Mouse (Mus musculus) spleen, adult 18-20 months (tissue): ENCODE data around the gene Kcnk5.
A peak's percentile ranks its signal among the peaks of the same experiment; 100 is the strongest.

Experiments
- DNase-seq, 2 experiments: peaks; one replicate each; pipeline ENCODE4 v3.0.0; 2022; ENCODE audit warnings: mixed read lengths in 2 of 2

The Kcnk5 gene

DNA sequence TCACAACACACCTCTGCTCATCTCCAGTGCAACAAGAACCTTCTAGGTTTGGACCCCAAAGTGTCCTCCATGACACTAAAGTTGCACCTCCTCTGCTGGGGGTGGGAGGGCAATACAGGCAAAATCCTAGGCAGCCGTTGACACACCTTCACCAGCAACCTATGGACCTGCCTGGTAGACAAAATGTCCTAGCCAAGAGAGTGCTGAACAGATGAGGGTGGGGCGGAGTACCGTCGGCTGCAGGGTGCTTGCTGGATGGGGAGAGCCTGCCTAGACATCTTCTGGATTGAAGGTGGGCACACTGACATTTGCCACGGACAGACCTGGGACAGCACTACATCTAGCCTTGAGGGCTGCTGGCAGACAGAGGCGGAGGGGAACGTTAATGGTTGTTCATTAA lies 17.2 kb downstream of the Kcnk5 start:
- no peak for DNase-seq

DNA sequence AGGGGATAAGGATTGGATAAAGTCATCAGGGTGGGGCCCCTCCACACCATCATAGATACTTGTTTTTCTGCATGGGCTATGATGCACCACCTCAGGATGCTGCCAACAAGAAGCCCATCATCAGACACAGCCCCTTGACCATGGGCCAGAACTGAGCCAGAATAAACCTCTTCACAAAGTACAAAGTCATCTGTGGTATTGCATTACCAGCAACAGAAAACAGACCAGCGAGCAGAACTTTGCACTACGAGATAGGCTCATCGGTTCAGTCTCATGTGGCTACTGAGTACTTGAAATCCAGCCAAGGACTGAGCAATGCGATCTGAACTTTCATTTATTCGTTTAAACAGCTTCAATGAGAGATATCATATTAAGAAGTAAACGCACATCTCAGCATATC lies 18.9 kb downstream of the Kcnk5 start:
- no peak for DNase-seq

DNA sequence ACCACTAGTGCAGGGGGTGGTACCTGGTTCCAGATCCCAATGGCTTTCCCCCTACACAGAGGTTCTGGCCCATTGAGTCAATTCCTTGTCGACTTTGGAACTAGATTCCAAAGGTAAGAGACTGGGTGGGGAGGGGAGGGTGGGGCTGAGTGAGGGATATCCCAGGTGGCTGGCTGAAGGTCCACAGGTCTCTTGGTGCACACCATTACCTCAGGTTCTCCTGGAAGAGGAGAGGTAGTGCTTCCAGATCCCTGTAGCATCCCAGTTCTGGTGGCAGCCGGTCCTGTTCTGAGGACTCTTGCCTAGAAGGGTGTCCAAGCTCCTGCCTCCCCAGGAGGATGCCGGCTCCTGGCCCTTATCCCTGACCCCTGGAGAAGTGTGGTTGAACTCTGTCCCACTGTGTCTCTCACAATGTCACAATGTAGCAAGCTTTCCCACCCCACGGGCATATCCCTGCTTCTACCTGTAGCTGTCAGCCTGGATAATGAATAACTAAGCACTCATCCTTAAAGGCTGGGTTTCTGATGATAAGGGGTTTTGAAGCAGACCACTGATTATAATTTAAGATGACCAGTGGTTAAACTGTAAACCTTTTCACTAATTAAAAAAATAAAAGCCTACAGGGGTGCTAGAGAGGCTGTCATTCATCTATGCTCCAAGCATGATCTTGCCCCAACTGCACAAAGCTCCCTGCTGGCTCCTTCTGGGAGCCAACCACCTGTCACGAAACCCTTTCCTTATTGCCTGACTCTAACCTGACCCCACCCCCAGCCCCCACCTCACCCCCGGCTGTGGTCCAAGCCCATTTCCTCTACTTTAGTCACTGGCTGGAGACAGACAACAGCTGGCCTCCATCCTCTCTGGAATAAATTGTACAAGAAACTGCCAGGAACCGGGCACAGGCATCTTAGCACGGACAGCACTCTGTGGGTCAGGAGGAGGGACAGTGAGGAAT lies 22.6 kb downstream of the Kcnk5 start:
- no peak for DNase-seq

DNA sequence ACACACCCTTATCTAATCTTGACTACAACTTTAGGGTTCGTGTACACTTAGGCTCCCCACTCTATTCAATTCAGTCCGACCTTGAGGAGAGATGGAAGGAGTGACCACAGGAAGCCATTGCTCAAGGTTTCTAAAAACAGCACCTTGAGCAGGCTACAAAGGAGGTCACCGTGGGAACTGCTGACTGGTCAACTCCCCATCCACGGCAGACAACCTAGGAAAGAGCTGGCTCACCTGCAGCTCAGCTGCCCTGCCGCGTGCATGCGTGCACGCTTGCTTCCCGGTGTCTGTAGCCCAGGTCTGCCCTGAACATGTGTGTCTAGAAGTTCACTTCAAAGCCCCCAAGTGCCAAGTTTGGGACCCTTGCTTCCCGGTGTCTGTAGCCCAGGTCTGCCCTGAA lies 24.0 kb downstream of the Kcnk5 start:
- no peak for DNase-seq

DNA sequence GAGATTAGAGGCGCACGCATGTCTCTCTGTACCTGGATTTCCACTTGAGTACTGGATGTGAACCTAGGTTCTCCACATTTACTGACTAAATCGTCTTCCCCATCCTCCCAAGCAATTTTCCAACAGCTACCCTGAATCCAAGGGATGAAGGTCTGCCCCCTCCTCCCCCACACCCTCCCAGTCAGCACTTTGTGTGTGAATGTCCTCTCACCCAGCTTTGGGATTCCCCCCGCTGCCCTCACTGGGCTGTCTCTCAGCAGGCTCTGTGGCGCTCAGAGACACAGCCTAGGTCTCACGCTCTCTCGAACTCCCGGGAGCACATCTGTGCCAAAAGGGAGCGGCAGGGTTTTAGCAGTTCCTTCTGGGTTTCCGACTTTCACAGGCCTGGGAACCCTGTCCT lies 25.9 kb downstream of the Kcnk5 start:
- DNase-seq = no peak

DNA sequence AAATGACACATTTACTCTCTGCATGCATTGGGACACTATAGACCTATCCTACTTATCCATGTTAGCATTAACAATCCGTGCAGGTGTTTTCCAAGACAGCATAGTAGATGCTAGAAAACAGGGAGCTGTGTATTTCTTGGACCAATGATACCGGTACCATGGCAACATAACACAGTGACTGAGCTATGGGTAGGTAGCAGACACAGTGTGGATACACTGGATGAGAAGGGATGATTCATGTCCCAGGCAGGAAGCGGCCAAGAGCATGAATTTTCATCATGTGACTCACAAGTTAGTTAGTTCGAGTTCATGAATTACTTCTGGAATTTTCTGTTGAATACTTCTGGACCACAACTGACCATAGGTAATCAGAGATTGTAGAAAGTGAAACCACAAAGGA lies 26.7 kb downstream of the Kcnk5 start:
- DNase-seq = no peak

DNA sequence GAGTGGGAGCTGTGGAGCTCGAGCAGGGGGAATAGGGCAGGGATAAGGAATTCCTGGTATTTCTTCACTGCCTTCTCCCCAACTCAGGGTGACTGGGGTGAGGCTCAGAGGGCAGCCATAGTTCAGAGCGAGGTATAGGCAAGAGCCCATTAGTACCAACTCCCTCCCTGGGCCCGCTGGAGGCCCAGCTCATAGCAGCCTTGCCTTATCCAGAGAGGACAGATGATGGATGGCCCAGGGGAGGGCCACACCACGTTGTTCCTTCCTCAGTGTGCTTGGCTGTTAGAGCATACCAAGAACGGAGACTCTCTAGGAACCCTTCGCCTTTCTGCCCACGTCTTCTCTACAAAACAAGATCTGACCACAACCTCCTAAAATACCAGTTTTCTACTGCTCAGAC lies 27.4 kb downstream of the Kcnk5 start:
- no peak for DNase-seq

DNA sequence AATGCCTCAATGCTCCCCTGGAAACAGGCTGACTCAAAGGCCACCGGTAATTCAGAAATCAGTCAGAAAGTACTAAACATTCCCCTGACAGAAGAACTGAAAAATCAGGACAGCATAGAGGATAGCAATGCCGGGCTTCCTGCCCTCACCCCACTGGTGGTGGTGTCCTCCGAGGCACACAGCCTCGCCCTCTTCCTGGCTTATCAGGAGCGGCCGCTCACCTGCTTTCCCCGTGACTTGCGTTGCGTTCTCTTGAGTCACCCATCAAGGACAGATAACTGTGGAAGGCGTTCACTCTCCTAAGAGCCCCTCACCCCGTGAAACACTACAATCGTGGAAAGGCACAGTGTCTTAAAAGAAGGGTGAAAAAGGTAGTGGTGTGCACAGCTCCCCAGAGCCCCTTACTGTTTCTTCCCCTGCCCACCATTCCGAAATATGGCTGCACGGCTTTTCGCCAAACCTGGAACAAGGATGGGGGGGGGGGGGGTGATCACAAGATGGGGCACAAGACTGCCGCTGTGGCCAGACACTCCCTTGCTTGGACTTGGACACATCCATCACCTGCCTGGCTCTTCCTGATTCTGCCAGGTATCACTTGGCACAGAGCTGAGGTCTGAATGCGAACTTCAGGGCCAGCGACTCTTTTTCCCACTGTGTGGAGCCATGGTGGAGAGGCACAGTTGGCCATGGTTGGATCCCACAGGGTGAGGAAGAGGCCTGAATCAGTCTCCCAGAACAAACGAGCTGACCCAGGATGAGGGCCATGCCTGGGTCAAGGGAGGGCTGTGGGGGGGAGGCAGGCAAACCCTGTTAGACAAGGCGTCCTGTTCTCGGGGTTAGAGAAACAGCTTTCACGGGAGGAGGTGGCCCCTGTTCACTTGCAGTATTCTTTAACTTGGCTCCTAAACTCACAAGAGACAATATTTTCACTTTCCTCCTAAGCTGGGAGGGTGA lies 32.2 kb downstream of the Kcnk5 start:
- DNase-seq = no peak

DNA sequence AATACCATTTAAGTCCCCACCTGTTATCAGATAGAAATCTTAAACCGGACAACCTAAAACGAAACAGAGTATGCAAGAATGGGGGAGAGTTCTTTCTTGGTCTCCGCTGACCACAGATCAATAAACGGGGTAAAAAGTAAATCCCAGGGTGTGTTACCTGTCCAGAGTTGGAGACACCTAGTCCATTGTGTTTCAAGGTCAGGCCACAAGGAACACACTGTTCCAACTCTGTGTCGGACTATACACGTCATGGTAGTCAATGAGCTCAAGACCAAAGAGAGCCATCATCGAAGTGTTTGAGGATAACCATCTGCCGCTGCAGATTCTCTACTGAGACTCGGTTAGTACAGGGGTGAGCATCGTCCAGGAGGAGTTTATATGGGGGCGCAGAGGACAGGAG lies 33.1 kb downstream of the Kcnk5 start:
- DNase-seq = no peak

DNA sequence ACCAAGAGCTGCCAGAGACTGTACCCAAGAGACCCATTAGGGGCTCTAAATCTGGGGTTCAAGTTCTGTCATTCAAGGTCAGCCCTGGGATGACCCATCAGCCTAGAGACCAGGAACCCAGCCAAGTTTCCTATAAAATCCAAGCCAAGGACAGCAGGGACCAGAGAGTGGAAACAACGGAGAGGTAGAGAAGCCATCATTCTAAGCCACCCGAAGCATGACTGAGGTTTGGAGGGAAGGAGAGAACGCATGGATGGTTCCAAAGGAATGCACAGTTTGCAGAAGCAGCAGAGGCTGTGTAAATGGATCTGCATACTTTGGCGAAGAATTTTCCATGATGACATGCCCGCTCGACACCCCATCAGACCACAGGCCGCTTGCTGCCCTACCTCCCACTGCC lies 33.8 kb downstream of the Kcnk5 start:
- DNase-seq = no peak

DNA sequence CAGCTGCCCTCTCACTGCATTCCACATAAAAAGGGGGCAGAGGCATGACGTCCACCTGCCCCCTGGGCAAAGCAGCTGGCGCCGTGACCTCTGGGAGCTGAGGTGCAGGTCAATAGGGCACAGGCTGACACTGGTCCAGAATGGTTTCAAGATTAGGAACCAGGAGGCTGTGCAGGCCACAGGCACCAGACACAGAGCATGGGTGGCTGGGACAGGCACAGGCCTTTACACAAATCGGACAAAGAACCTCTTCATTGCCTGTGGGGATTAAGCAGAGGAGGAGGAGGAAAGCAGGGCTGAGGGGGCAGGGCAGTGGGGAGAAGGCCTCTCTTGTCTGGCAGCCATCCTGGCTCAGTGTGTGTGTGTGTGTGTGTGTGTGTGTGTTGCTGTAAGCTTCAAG lies 37.5 kb downstream of the Kcnk5 start:
- DNase-seq = no peak

DNA sequence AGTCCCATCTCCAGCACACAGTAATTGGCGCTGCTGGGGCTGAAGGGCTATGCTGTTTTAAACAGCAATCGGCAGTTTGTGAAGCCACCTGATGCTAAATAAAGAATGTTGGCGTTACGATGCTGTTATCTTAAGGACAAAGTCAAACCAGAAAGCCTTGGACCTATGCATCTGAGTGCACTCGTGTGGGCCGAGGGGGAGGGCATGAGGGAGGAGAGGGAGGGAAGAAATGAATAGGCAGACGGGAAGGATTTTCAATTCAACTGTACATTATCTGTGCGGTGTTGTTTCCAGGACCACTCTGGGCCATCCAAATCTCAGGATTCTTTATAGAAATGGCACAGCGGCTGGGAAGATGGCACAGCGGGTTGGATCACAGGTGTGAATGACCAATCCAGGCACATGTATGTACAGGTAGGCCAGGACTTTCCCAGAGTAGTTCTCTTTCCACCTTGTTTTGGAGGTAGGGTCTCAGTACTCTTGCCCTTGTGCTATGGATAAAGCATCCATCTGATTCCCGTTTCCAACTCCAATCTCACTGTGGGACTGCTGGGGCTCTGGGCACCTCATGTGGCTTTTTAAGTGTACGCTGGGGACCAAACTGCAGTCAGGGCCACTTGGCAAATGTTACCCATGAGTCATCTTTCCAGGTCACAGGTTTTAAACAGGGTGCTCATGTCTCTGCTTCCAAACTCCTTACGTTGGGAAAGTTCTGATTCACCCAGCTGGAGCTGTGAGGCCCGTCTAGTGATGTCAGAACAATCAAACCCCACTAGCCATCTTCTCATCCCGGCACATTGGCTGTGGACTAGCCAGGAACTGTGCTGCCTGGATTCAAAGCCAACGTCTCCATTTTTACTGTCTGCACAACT lies 42.9 kb downstream of the Kcnk5 start, which contains the start of gene Saysd1:
Gene Saysd1 (minus strand): TSS at position 51 of the 872 bp plus-strand sequence.
- DNase-seq = no peak

DNA sequence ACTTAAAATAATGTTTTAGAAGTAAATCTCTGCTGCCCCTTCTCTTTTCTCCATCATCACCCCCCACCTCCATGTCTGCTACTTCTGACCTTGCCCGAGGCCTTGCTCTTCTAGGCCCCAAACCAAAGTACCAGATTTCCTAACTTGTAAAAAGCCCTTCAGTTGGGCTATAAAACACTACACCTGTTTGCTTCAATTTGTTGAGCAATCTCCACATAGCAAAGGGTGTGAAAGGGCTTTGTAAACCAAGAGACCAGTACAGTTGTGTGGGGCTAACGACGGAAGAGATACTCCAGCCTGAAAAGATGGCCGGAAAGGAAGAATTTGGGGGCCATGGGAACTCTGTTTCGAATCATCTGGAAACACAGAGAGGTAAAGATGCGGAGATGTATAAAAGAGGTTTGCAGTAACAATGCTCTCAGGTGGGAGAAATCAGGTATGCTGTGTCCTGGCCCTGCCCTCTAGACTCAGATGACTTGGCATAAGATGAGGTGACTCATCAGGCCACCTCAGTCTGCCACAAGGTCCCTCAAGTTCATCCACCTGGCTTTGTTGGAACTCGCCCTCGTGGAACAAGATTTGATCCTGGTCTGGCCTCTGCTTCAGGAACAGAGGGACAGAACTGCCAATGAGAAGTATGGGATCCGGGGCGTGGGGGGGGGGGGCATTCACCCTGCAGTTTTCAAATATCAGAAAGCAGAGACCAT lies 46.5 kb downstream of the Kcnk5 start:
- no peak for DNase-seq

DNA sequence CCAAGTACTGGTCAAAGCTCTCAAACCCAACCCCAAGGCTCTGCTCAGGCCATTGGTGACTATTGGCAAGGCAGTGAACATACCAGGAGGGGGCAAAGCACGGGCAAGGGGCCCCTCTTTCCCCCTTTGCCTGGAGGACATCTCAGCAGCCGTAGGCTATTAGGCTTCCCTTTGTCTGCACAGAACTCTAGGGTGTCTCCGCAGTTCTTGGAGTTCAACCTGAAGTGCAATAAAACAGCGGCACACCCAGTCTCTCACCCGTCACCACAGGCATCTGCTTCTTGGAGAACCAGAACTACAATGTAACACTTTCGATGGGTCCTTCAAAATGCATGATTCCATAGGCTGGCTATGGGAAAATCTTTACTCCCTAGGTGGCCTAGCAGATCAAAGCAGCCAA lies 53.4 kb downstream of the Kcnk5 start:
- no peak for DNase-seq

DNA sequence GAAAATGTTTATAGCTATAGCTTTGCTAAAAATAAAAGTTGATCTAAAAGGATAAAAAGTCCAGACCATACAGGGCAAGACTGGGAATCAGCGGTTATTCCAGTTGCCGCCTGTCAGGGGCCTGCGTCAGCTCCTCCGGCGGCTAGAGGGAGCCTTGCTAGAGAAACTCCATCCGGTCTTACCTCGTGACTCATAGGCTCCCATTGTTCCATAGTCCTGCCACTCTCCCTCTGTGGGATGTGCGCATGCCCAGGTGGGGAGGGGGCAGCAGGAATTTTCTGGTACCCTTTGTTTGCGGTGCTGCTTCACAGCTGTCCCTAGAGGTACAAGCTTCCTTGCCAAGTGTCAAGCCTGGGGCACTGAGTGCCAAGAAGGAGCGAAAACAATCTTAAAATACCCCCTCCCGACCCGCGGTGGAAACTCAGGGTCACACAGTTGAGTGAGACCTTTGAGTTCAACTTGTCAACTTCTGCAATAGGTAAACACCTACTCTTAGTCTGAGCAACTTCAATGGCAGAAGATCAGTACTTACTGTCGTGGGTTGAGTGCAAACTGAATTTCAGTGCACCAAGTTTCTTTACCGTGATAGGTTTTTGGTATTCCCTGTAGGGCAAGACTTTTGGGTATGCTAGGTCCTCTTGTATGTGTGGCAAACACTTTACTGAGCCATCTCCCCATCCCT lies 54.1 kb downstream of the Kcnk5 start:
- DNase-seq = no peak

DNA sequence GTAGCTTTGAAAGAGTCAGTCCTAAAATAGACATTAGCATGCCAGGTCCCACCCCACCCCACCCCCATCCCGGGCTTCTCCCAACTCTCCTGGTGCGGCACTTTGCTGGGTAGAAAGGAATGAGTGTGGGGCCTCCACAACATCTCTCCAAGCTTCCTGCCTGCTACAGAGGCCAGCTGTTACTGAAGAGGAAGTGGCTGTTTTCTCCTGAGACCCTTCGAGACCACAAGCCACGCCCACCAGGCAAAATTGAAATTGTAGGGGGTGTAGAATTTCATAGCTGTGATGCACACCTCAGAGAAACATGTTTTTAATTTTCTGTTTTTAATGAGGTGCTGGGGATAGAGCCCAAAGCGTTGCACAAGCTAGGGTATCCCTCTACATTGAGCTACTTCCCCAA lies 60.7 kb downstream of the Kcnk5 start:
- DNase-seq = peak; percentile 69 to 75

DNA sequence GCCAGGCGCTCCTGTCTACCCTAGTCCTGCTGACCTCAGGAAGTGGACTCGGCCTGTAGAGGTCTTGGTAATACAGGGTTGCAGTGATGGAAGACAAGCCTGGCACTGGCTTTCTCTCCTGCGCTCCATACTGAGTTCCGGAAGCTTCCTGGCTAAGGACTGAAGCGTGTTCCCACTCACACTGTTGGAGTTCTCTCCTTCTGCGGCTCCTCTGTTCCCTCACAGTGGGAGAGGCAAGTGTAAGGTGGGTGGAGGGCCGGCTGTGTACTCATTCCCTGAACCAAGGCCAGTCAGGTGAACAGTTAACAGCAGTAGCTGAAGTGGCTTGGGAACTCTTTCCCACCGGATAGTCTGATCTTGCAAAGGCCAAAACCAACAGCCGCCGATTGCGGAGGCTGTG lies 61.6 kb downstream of the Kcnk5 start:
- no peak for DNase-seq

DNA sequence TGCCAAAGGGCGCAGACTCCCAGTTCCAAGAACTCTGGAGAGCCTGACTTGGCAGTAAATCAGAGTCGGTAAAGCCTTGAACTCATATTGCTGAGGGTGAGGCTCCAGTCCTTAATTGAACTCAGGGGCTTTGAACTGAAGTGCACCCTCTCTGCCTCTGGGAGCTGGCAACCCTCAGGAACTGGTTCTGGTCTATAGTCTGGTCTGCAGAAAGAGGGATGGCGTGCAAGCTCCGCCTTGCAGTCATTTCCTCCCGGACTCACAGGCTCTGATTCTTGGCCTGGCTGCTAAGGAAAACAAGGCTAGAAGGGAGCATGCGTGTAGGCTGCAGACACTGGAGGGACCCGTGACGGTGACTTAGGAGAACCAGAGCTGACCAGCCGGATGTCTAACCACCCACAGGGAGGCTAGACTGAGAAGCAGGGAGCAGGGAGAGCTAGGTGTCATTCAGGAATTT lies 65.4 kb downstream of the Kcnk5 start:
- DNase-seq = no peak

DNA sequence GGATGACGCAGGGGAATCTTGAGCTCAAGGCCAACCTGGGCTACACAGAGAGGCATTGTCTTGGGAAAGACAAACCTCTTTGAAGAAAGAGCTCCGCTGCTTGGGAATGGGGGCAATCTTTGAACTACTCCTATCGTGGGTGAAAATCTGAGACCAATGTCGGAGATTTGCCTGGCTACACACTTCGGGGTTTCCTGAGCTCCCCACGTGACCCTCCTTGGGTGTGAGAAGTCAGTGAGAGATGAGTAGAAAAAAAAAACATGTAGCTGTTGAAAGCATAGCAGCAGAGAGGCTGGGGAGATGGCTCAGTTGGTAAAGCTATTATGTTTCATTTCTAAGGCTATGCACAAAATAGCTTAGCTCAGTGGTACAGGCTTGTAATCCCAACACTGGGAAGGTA lies 66.7 kb downstream of the Kcnk5 start:
- peak; percentile 34 to 45 for DNase-seq

DNA sequence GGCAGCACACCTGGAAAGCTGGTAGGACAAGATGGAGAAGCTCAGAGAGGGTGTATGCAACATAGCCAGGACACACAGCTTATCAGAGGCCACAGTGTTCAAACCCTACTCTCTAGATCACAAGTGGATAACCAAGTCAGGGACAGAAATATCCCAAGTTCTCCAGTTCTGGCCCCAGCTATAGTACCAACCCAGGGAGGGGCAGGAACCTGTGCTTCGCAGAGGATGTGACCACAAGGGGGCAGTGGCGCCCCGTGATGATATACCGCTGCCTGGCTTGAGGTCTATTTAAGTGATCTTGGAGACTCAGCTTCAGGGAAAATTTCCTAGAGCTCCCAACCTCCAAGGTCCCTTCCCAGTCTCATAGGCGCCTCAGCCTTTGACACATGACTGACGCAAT lies 67.6 kb downstream of the Kcnk5 start:
- peak; percentile 69 to 87 for DNase-seq
